Mouse (Mus musculus) urinary bladder, postnatal 4 days (tissue): ENCODE results near the gene Fgfr2.
"Not testable (repeated sequence)": the region's sequence is repeated elsewhere in the genome, so short reads cannot be mapped to it uniquely, and the experiment has no call there.

Source experiments
- DNase-seq, 2 experiments: peaks; one replicate each; pipeline ENCODE4 v3.0.0; 2021 to 2022; ENCODE audit warnings: low spot score in 2 of 2

Fgfr2 gene

DNA sequence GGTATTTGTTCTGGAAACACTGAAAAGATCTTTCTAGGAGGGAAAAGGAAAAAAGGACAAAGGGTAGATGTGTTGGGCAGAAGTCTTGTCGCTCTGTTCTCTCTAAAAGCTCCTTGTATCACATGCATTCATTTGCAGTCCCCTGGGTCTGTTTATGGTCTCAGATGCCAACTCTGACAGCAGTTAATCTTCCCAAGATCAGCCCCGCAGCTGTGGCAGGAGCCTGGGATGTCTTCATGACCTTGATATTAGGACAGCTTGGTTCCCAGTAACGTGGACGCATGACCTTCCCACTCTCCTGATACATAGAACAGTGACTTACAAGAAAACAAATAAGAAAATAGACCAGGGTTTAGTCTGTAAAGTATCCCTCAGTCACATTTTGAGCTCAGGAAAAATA, 2509.2 kb downstream of the Fgfr2 start:
- DNase-seq, result no peak

DNA sequence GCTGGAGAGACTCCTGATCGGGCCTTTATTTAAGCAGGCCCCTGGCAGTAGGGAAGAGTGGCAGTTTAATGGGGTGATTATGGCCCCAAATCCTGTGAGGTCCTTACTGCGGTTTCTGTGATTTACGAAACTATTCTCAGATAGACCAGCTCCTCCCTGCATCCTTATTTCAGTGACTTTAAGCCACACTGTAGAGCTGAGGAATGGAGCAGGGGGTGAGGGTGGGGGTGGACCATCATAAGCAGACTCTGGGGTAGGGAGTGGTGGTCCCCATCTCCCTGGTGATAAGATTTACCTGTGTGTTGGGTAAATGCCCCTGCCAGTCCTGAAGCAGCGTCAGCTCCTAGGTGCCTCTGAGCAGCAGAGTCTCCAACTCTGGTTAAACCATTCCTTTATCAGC, 2516.2 kb downstream of the Fgfr2 start:
- no peak for DNase-seq

DNA sequence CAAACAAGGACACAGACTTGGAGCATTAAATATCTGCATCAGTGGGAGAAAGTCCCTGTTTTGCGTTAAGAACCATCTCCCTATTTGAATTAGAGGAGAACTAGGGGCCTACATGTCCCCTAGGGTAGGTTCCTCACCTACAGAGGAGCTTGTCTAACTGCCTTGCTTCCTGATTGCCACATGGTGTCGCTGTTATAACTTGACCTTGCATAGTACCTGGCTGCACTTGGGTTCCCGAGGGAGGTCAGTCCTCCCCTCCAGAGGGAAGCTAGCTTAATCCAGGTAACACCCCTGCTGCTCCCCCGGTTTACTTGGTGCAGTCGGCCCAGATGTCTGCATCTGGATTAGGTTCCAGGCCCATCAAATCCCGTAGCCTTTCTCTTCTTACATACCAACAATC, 2518.0 kb downstream of the Fgfr2 start:
- no peak for DNase-seq

DNA sequence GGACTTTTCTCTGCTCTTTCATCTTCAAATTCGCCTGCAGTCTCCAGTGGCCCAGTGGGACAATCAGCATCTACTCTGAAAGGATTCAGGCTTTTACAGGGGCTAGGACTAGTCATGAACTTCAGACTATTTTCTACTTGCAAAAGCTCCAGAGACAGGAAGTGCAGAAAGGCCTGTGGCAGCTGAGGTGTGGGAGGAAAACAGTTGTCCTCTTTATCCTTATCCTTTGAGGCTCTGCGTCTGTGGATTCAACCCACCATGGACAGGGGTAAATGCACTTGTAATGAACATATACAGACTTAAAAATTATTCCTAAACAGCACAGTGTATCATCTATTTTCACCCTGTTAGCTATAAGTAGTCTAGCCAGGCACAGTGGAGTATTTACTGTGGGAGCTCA, 2518.8 kb downstream of the Fgfr2 start:
- DNase-seq, result no peak

DNA sequence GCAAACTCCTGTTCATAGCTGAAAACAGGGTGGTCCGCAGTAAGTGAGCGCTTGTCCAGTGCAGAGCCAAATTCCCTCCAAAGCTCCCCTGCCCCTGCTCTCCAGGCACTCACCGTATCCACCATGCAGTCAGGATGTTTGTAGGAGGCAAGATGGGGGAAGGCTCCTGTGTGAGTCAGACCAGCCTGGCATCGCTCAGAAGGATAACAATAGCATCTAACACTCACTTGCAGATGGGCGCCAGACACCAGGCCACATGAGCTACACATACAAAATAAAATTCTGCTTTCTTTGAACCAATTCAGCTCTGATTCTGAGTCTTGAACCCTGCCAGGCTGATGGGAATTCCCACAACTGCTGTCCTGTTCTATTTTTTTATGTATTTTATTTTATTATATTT, 2519.6 kb downstream of the Fgfr2 start:
- no peak for DNase-seq

DNA sequence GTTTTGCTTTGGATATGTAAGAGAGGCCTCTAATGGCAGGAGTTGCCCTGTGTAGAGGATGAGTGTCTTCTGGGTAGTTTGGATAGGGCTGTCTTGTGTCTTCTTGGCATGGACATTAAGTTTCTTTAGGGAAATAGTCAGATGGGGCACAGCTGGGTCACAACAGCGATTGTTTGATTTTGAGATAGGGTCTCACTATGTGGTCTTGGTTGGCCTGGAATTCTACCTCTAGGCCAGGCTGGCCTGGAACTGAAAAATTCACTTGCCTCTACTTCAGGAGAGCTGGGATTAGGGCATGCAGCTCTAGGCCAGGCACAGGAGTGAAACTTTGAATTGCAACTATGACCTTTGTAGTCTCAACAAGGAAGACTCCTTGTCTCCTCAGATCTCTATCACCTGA, 2520.3 kb downstream of the Fgfr2 start:
- DNase-seq, result no peak

DNA sequence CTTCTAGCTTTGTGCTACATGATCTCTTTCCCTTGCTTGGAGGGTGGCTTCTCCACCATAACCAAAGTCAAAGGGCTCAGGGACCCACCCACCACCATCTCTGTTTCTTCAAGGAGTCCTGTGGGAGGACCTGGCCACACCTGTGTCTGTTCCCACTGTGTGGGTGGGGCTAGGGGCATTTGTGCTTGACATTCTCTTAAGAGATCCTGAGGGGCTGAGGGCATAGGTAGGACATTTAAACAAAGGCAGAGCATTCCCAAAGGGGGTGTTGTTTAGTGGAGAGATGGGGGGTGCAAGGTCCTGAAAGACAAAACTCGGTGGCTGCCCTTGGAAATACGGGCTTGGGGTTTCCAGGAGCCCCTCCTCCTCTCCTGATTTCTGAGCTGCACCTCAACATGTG, 2522.6 kb downstream of the Fgfr2 start:
- DNase-seq, result no peak

DNA sequence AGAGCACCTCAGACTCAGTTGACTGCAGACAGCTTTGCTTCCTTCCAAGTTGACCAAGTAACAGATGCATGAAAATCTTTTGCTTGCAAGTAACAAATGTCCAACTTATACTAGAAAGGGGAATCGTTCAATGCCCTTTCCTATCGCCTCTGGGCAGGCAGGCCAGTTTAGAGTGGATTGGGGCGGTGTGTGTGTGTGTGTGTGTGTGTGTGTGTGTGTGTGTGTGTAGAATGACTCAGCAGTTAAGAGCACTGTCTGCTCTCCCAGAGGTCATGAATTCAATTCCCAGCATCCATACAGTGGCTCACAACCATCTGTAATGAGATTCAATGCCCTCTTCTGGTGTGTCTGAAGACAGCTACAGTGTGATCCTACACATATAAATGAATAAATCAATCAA, 2523.1 kb downstream of the Fgfr2 start:
- no peak for DNase-seq

DNA sequence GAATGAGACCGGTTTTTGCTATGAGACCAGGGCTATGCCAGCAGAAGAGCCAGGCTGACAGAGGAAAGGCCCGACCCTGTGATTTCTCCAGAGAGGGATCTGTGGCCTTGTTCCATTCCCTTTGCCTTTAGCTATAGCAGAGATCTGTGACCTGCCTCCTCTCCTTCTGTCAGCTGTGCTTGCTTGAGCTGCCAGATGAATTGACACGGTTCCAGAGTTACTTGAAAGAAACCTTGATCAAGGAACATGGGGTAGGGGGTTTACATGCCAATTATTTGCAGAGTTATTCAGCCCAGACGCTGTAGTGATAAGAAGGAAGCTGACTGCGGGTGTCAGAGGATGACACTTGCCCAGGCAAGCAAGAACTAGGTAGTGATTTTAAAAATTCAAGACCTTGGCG, 2525.6 kb downstream of the Fgfr2 start:
- DNase-seq, result no peak

DNA sequence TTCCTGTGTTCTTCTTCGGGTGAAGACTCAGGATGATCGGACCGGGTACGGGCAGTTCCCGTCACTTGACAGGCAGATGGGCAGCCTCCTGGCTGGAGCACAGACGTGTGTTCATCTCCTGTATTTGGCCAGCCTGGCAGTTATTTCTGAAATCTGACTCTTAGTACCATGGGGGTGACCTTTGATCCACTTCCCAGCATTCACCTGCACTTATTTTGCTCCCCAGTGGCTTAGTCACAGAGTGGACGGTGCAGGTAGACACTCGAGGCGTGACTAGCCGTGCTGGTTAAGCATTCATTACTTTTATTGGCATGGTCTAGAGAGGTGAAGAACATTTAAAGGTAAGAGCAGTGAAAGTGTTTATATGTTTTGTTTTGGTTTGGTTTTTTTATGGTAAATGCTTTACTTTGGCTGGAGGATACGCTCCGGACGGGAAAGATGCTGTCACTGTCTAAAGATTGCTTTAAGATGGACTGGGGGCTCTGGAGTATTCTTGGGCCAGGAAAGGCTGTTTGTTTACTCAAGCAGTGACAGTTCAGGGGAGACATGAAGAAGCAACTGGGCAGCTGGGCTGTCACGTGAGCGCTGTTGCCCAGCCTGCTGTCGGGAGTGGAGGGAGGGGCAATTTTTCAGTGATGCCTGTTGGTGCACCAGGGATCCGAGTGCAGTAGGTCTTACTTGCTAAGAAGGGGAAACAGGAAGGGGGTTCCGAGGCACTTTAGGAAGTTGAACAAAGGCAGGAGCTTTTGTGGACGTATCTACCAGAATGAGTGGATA, 2526.9 kb downstream of the Fgfr2 start:
- not testable (repeated sequence) for DNase-seq

DNA sequence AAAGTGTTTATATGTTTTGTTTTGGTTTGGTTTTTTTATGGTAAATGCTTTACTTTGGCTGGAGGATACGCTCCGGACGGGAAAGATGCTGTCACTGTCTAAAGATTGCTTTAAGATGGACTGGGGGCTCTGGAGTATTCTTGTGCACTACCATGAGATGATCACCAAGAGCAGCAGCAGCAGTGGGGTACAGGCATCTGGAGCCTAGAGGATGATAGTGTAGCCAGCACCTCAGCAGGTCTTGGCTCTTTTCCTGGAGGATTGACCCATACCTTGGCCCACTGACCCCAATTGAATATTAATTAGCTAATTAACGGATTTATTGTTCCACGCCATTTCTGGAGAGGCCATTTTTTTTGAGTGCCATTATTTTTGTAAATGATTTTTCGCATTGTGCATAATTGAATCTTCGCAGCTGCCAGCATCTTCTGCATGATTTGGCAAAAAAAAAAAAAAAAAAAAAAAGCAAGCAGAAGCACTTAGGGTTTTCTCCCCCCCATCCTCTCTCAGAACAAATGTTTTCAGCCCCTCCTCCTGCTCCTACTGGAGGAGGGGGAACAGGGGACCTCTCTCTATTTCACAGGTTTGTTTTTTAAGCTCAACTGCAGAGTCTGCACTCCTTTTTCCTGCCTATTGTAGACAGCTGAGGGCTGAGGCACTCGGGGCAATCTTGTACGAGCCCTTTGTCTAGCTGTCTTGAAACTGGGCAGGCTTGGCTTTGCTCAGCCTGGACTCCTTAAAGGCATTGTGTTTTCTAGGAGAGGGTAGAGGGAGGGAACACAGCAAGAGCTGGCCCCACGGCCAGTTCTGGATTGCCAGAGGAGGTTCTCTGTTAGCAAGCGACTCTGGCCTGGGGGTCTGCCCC, 2529.5 kb downstream of the Fgfr2 start:
- not testable (repeated sequence) for DNase-seq

DNA sequence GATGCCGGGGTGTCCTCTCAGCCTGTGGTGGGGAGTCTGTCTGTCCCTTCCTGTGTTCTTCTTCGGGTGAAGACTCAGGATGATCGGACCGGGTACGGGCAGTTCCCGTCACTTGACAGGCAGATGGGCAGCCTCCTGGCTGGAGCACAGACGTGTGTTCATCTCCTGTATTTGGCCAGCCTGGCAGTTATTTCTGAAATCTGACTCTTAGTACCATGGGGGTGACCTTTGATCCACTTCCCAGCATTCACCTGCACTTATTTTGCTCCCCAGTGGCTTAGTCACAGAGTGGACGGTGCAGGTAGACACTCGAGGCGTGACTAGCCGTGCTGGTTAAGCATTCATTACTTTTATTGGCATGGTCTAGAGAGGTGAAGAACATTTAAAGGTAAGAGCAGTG, 2530.2 kb downstream of the Fgfr2 start:
- not testable (repeated sequence) for DNase-seq

DNA sequence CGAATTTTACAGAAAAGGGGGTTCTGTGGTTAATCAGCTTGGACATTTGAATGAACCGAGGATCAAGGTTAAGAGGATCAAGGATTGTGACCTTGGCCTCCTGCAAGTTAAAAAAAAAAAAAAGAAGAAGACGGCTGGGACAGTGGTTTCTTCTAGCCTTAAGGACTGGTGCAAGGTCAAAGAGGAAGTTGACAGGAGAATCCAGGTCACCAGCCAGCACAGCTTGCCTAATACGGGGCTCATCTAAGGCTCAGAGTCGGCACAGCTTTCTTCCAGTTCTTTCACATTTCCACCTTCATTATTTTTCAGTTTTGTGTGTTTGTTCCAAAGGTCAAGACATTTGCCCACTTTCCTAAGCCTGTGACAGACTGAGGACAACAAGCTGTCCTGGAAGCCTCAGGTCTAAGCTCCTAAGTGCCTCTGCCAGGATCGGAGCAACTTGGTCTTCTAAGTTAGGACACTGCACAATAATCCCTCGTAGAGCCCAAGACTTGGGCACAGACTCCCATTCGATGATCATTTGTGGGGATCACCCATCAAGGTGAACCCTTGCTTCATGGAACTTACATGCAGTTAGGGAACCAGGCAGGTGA, 2532.2 kb downstream of the Fgfr2 start:
- DNase-seq, result no peak

DNA sequence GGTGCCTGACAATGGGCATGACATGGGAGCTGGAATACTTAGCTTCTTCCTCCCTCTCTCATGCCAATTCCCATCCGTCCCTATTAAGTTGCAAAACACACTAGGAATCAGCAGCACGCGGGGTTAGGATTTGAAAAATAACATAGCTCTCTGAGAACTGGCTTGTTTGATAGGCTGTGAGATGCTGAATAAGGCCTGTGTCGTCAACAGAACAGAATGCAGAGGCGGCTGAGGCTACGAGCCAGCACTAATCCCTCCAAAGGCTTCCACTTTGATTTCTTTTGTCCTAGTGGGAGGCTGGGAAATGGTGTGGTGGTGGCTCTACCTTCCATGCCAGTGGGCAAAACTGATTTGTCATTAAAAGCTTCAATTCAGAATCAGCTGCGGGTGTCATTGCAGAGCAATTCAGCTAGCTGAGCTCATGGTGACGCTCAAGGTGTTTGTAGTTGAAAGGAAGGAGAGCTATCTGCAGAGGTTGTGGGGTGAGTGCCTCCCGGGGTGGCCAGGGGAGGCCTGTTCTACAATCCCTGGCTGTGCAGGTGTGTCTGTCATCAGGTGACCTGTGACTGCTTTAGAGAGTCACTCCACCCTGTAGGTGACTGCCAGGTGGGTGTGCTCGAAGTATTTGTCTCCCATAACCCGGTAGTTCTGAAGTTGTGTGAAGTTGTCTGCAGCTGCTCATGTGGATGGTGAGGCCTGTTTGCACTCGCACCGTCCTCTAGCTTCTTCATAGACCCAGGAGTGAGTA, 2532.9 kb downstream of the Fgfr2 start:
- DNase-seq, result no peak

DNA sequence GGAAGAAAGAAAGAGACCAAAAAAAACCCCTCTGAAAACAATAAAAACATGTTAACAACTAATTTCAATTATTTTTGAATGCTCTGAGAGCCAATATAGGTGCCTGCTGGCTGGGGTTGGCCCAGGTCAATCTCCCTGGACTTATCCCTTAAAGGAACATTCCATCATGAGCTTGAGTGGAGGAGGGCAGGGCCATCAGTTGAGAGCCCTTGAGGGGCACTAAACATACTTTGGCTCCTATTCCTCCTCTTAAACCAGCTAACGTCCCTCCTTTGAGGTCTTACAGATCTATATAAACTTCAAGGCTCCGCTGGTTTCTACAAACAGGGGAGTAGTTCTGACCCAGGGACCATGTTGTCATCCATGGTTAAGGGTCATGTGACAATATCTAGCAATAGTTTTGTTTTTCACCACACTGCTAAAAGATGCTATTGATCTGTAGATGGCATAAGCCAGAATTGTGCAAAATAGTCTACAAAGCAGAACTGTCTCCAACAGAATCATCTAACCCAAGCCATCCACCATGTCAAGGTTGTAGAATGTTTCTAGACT, 2536.6 kb downstream of the Fgfr2 start:
- DNase-seq, result no peak

DNA sequence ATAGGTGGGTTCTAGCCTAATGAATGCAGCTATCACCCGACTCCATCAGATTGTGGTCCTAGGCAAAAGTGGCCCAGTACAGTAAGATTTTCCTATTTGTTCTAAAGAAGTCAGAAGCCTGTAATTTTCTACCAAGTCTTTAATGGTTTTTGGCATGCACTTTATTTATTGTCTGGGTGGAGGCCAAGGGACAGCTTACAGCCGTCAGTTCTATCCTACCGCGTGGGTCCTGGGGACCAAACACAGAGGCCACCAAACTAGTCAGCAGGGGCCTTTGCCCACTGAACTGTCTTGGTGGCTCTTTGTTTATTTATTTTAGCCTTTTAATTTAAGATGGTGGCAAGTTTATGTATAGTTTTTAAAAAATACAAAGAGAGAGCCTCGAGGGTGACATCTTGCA, 2544.5 kb downstream of the Fgfr2 start:
- DNase-seq, result no peak

DNA sequence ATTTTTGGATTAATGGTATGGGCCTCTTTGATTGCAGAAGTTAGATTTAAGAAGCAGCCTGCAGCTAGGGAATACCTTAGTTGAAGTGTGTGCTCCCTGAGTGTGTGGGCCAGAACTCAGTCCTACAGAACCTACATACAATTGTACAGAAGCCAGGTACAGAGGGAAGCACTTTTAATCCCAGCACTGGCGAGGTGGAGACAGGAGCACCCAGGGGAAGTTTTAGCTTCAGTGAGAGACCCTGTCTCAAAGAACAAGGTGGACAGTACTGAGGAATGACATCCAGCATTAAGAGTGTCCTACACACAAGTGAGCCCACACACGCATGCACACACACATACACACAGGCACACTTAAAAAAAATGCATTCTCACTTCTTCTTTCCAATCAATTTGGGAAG, 2545.1 kb downstream of the Fgfr2 start:
- no peak for DNase-seq

DNA sequence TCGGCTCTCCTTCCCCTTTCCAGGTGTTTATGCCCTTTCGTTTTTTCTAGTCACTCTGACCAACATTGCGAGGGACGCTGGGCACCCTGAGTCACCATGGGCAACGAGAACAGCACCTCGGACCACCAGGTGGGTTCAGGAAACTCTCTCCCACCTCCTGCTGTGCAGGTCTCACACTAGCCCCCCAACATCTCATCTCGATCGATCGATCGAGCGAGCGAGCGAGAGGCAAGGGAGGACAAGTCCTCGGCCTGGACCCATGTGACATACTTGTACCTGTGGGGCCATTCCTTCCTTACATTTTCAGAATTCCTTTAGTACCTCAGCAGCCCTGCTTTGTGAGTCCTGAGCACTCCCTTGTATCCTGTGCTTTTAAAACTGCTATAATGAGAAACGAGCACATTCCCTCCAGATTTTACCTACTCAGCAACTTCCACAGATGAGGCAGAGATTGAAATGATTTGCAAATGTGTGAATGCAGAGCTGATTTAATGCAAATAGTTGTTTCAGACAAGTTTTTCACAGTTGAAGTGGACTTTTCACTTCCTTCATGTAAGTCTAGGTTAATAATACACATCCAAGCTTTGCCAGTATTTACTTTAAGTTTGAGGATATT, 2545.7 kb downstream of the Fgfr2 start, which contains the start of gene Tacc2:
Tacc2 (plus strand) TSS at position 51 of the 616 bp plus-strand sequence.
- DNase-seq, result no peak

DNA sequence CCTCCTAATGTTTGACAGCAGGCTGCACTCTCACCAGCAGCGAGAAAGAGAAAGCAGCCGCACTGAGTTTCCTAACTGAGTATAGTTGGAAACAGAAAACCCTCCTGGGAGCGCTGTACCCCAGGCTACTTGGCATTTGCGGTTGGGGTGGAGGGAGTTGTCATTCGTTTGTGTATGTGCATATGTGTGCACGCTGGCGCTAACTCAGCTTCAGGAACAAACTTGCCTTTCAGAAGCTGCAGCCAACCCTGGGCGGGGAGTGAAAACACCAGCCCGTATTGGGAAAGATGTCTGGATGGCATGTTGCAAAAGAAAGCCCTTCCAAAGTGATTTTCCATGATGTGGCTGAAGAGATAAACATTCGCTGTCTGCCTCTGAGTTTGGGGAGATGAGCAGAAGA, 2546.2 kb downstream of the Fgfr2 start:
- DNase-seq, result no peak

DNA sequence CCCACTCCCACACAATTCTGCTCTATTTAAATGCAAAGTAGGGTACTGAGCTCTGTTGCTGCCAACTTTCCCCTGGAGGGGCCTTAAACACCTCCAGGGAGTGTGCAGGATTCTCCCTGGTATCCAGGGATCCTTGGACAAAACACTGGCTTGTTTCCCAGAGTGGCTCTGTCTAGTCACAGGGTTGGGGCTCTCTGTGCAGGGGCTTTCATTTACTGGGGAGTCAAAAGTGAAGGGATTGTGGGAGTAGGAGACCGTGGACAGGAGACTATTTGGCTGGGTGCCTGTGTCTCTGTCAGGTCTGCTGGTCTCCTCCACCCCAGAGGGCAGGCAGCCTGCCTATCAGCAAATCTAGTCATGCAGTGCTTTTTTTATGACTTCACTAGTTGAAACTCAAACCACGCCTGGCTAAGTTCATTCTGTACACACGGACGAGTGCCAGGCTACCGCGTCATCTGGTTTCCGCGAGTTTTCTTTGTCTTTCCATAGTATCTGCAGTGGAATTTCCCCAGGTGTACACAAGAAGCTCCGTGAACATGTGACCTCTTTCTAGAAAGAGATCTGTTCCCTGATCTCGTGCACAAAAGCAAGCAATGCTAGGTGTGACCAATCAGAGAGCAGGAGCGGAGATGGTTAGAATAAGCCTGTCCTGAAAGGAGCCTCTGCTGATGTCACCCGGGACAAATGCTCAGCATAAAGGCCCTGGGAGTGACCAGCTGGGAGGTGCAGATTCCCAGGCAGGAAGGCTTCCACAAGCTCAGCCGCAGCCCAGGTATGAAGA, 2548.7 kb downstream of the Fgfr2 start:
- DNase-seq, result peak; percentile 55 to 69
